Mouse (Mus musculus): Measurements from ENCODE around the gene Edc3. TPM values are rescaled to one million over a fixed set of nuclear protein-coding genes. Genes with fewer than 3 reads are reported as not detected.

Edc3 gene
- total RNA-seq, 2 experiments from 2014 or later = 8.5 to 9.9 TPM

GRCm38 (mm10) chr9:57761563-57762551 is 53.5 kb downstream of the Edc3 start:
- peak in 1 of 2 experiments; percentile 20 for DNase-seq

GRCm38 (mm10) chr9:57762563-57762991 is 54.2 kb downstream of the Edc3 start:
- peak; percentile 40 to 47 for DNase-seq

- DNase-seq = peak; percentile 84 to 87
These were observed 56.0 kb downstream of the Edc3 start for GRCm38 (mm10) chr9:57764147-57764973.

GRCm38 (mm10) chr9:57764974-57765363 is 56.6 kb downstream of the Edc3 start:
- DNase-seq = peak; percentile 99

- peak; percentile 80 to 85 for DNase-seq
These were observed 57.3 kb downstream of the Edc3 start, which contains the start of gene Clk3 for GRCm38 (mm10) chr9:57765364-57766351. Gene Clk3 (minus strand): TSS chr9:57765860.

GRCm38 (mm10) chr9:57766431-57766830 is 58.1 kb downstream of the Edc3 start:
- no peak for DNase-seq

GRCm38 (mm10) chr9:57767231-57767630 is 58.9 kb downstream of the Edc3 start:
- DNase-seq = no peak

GRCm38 (mm10) chr9:57769539-57770069 is 61.3 kb downstream of the Edc3 start:
- no peak for DNase-seq

- DNase-seq = no peak
These were observed 61.9 kb downstream of the Edc3 start for GRCm38 (mm10) chr9:57770214-57770613.

- no peak for DNase-seq
These were observed 62.5 kb downstream of the Edc3 start for GRCm38 (mm10) chr9:57770836-57771235.

- no peak for DNase-seq
These were observed 65.4 kb downstream of the Edc3 start for GRCm38 (mm10) chr9:57773754-57774153.

- no peak for DNase-seq
These were observed 65.8 kb downstream of the Edc3 start for GRCm38 (mm10) chr9:57774168-57774567.

GRCm38 (mm10) chr9:57775026-57775425 is 66.7 kb downstream of the Edc3 start:
- DNase-seq = no peak

- no peak for DNase-seq
These were observed 67.4 kb downstream of the Edc3 start for GRCm38 (mm10) chr9:57775736-57776135.

- DNase-seq = peak in 1 of 2 experiments; percentile 12
These were observed 74.3 kb downstream of the Edc3 start for GRCm38 (mm10) chr9:57782656-57783055.

GRCm38 (mm10) chr9:57789733-57790132 is 81.4 kb downstream of the Edc3 start:
- no peak for DNase-seq

- DNase-seq = no peak
These were observed 89.1 kb downstream of the Edc3 start for GRCm38 (mm10) chr9:57797456-57797855.

- DNase-seq = peak in 1 of 2 experiments; percentile 20
These were observed 90.4 kb downstream of the Edc3 start for GRCm38 (mm10) chr9:57798725-57799253.

- DNase-seq = no peak
These were observed 92.1 kb downstream of the Edc3 start for GRCm38 (mm10) chr9:57800325-57800975.
